Mouse (Mus musculus) common myeloid progenitor, adult 5-6 weeks (primary cell): Measurements from ENCODE around the gene Arhgef39. TPM values are rescaled to one million over a fixed set of nuclear protein-coding genes. Genes with fewer than 3 reads are reported as not detected.

Source experiments
- total RNA-seq: library from RNA; stranded (forward); fragments of 200-1000, 187-1606 nt; gene quantifications from 2 replicates; pipeline ENCODE4 v1.2.3, GENCODE M21; 2017

The Arhgef39 gene
- total RNA-seq, 1 experiment from 2014 or later: 46.1 TPM

Other genes starting within 250 kb of the Arhgef39 start
- 0.82 and 1.2 TPM in 2 replicates for gene Atp8b5, start 232.5 kb downstream of the Arhgef39 start, total RNA-seq
- gene Rusc2, start 117.7 kb downstream of the Arhgef39 start, total RNA-seq: 0.97 and 1.3 TPM in 2 replicates
- not detected in 2 replicates for gene Fam166b, start 70.6 kb downstream of the Arhgef39 start, total RNA-seq
- 4.8 and 8.2 TPM in 2 replicates for gene Tesk1, start 57.8 kb downstream of the Arhgef39 start, total RNA-seq
- 20.8 and 33.3 TPM in 2 replicates for gene Cd72, start 45.1 kb downstream of the Arhgef39 start, total RNA-seq
- not detected in 2 replicates for gene Sit1, start 16.0 kb downstream of the Arhgef39 start, total RNA-seq
- 50.5 and 62.2 TPM in 2 replicates for gene Ccdc107, start 6.8 kb downstream of the Arhgef39 start, total RNA-seq
- 7.3 and 8.3 TPM in 2 replicates for gene Car9, start 7.3 kb upstream of the Arhgef39 start, total RNA-seq
- gene Tpm2, start 24.1 kb upstream of the Arhgef39 start, total RNA-seq: 8.4 and 10.7 TPM in 2 replicates
- gene Creb3, start 62.6 kb upstream of the Arhgef39 start, total RNA-seq: 20.5 and 22.7 TPM in 2 replicates
- 262 and 295 TPM in 2 replicates for gene Tln1, start 63.0 kb upstream of the Arhgef39 start, total RNA-seq
- 14.4 and 35.2 TPM in 2 replicates for gene Rgp1, start 79.0 kb upstream of the Arhgef39 start, total RNA-seq
- gene Gba2, start 79.2 kb upstream of the Arhgef39 start, total RNA-seq: 10.2 and 11.8 TPM in 2 replicates
- not detected in 2 replicates for gene Msmp, start 84.8 kb upstream of the Arhgef39 start, total RNA-seq
- 0.39 and 0.96 TPM in 2 replicates for gene Npr2, start 132.2 kb upstream of the Arhgef39 start, total RNA-seq
- not detected in 2 replicates for gene Spag8, start 153.9 kb upstream of the Arhgef39 start, total RNA-seq
- gene Hint2, start 156.8 kb upstream of the Arhgef39 start, total RNA-seq: 34.1 and 56.1 TPM in 2 replicates
- gene Tmem8b, start 169.3 kb upstream of the Arhgef39 start, total RNA-seq: 1.4 and 2.5 TPM in 2 replicates
- gene Fam221b, start 169.4 kb upstream of the Arhgef39 start, total RNA-seq: 0.55 and 0.92 TPM in 2 replicates
- not detected in 2 replicates for gene Olfr70, start 201.1 kb upstream of the Arhgef39 start, total RNA-seq
- not detected in 2 replicates for gene Olfr71, start 210.6 kb upstream of the Arhgef39 start, total RNA-seq
- not detected in 2 replicates for gene Hrct1, start 227.5 kb upstream of the Arhgef39 start, total RNA-seq
- gene Spaar, start 230.3 kb upstream of the Arhgef39 start, total RNA-seq: not detected in 2 replicates